Mouse (Mus musculus) bone marrow macrophage, adult 2 months (primary cell): ENCODE data around the gene Fbxo44.

ENCODE experiments used
- CTCF ChIP-seq: IDR thresholded peaks from 2 replicates; pipeline ENCODE4 v1.5.1; 2012; ENCODE audit warnings: low read depth, mild to moderate bottlenecking, low read length, moderate library complexity
- POLR2A ChIP-seq: IDR thresholded peaks from 2 replicates; pipeline ENCODE4 v1.6.1; 2012; ENCODE audit warnings: mild to moderate bottlenecking, low read depth, low read length, borderline replicate concordance

- TF ChIP-seq CTCF: no peak
- TF ChIP-seq POLR2A: no peak
Measured at GRCm38 (mm10) chr4:148203557-148203956, 43.3 kb upstream of the Fbxo44 start.
